Mouse (Mus musculus) heart, adult 2 months (tissue): ENCODE measurements around the gene Cacna1e.

ENCODE experiments used
- CTCF ChIP-seq: fragments of 200-600 bp; IDR thresholded peaks from 2 replicates; pipeline ENCODE4 v1.8.1; 2022; ENCODE audit warnings: antibody characterized with exemption, mild to moderate bottlenecking, moderate library complexity
- POLR2A ChIP-seq: fragments of 200-500 bp; IDR thresholded peaks from 2 replicates; pipeline ENCODE4 v1.6.1; 2011; ENCODE audit warnings: mild to moderate bottlenecking, low read depth, low read length, control low read depth; ENCODE audit not compliant: insufficient read depth

GRCm38 (mm10) chr1:154850515-154851287 lies 33.6 kb downstream of the Cacna1e start:
- no peak for TF ChIP-seq CTCF
- no peak for TF ChIP-seq POLR2A
